Mouse (Mus musculus): ENCODE data around the gene Cyth3.

Cyth3 gene

DNA sequence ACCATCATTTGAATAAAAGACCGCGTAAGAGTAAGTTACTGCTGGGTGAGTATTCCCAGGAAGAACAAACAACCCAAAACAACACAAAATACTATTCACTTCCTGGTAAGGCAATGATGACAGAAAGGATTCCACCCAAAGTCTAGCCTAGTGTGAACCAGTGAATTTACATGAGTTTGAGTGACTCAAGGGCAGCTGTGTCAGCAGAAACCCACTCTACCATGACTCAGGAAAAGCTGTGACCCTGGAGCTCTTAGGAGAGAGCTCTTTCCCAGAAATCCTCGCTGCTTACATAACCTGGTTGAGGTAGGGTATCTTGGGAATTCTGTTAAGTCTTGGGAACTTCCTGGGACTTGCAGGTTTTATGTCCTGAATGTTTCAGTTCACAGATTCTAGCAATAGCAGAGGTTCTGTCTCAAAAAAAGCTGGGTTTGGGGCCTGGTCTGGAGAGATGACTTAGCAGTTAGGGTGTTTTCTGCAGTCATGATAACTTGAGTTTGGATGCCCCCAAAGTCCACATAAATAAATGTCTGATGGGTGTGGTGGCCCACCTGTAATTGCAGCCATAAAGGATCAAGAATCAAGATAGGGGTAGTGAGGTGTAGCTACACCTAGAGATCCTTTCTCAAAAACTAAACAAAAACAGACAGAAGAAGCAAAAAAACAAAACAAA, 5.5 kb upstream of the Cyth3 start:
- DNase-seq = no peak

DNA sequence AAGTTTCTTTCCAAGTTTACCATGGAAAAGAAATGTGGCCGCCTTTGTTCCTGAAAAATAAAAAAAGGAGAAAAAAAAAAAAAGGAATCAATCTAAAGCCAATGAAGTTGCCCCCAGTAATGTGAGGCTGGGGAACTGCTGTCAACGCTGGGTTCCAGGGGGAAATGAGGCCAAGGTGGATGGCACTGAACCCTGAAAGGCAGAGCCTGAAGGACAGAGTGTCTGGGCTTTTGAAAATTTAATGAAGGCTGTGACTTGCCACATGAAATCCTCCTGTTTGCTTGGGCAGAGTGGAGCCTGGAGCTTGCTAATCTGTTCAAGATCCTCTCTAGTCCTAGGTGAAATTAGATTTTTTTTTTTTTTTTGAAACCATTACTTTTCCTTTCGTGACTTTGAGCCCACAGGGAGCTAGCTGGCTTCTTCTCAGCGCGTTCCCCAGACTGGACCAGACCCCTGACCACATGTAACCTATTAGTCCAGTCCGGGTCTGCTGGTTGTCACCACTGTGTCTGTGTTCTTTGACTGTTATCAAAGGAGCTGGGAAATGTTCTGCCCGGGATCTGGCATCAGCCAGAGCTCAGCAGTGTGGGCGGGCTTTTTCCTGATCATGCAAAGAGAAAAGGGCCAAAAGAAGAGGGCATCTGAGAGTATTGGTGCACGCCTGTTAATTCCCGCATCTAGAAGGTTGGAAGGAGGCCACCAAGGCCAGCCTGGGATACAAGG, 4.6 kb upstream of the Cyth3 start:
- DNase-seq = peak; percentile 36

DNA sequence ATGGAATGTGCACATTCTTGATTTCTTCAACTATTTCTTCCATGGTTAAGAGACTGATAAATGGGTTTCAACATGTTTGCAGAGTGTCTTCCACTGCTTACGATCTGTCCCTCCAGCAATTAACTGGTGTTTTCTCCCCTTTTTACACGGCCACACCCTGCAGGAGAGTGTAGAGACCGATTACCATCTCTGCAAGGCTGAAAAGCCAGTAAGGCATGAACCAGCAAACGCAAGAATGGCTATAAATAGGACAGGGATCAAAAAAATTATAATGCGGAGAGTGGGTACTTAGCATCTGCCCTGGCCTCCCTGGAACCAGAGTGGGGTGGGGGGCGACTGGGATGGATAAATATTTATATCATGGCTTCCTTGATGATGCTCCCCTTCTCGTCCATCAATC, 3.7 kb upstream of the Cyth3 start:
- DNase-seq = no peak

DNA sequence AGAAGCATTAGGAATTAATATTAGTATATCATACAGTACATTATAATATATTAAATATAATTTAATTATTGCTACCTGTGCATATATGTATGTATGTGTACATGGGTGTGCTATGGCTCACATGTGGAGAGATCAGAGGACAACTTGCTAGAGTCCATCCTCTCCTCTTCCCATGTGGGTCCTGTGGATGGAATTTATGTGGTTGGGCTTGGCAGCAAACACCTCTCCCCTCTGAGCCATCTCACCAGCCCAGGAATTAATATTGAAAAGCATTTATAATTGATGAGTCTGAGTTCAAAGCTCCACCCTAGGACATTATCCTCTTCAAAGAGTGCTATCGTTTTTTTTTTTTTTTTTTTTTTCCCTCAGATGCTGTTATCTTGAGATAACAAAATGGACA, 2.1 kb upstream of the Cyth3 start:
- no peak for DNase-seq

DNA sequence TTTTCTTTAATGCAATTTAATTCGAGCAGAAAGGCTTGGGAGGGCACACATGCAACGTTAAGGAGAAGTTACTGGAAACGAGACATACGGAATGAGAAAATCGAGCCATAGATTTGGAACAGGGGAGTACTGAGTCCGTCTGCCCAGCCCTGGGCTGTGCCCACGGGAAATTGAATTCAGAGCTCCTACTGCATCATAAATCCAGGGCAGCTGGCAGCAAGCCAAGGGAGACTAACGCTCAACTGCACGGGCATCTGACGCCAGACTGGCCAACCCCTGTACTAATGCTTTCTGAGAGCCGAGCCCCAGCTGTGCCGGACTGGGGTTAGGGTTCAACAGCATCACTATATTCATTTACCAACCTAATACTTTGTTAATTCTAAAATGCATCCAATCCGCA, 1.3 kb upstream of the Cyth3 start:
- peak; percentile 71 for DNase-seq

DNA sequence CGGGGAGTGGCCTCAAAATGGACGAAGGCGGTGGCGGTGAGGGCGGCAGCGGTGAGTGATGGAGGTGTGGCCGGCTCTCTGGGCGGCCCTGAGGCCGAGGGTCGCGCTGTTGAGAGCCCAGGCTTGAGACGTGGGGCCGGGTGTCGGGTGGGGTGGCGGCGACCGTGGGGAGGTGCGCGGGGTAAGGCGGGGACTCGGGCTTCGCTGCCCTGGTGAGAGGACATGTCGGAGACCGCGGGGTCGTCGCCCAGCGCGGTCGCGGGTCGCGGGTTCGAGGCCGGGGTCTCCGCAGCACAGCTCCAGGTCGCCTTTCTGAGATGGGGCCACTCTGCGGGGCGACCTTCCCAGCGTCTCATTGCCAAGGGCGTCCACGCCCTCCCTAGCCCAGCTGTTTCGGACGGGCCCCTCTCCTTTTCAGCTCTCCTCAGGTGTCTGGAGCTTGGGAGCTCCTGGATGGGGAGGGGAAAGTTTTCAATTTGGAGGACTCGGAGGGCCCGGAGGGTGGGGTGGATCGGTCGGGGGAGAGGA, 440 bp downstream of the Cyth3 start:
- DNase-seq = peak; percentile 47

DNA sequence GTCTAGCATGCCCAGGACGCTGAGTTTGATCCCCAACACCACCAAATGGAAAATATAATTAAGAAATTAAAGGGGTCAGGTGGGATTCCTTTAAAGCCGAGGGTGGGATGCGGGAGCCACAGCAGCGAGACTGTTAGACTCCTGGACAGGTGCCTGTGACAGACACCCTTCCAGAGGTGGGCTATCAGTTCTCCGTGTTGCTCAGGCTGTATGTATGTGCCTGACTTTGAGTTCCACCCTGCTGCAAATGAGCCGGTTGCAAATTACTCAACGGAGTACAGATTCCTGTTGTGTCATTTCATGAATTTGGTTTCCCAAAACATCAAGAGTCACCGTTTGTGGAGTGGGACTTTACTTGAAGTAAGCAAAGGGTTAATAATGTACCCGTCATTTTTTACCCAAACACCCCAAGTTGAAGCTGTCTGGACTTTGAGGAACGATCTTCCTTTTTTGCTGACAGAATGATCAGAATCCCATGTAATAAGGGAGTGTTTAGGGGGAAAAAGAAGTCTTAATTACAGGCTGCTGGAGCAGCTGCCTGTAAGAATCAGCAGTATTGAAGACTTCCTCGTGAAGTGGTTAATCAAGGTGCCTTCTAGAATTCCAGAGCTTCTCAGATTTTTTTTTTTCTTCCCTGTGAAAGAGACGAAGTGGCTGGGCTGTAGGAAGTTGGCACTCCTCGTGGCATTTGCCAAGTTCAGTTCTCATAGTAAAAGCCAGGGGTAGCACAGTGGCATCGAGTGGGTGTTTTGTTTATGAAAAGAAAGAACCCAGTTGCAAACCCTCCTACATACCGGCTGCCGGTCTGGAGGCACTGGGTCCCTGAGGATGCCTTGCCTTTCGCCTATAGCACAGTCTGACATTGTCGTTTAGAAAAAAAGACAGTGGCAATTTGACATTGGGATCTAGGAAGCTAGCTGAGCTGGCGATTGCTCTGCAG, 1.4 kb downstream of the Cyth3 start:
- peak; percentile 29 for DNase-seq

DNA sequence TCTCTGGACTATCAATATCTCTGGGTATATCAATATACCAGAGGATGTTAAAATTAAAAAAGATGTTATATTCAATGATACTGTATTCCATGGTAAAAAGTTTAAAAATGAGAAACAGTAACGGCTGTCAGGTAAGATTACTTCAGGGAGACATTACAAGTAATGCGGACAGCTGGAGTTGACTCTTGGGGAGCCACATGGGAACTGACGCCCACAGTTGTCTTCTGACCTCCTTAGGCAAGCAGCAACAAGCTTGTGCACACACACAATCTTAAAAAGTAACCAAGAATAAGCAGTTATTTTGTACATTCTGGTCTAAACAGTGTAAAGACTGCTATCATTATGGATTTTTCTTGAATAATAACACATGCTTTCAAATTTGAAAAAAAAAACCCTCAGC, 2.2 kb downstream of the Cyth3 start:
- no peak for DNase-seq

DNA sequence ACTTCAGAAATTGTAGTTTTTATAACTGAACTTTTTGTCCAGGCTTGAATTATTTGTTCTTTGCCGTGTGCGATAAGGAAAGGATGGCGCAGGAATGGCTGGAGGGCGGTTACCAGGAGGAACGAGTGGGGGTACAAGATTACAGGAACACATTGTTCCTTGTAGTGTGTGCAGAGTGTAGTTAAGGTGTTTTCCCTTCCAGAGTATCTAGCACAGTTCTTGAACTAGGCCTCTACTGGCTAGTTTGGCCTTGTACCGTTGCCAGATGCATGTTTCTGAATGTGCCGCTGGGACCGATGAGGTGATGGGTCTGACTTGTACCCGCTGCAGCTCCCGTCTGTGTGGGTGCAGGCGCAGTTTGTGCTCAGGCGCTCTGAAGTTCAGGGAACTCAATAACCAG, 3.2 kb downstream of the Cyth3 start:
- peak; percentile 32 for DNase-seq

DNA sequence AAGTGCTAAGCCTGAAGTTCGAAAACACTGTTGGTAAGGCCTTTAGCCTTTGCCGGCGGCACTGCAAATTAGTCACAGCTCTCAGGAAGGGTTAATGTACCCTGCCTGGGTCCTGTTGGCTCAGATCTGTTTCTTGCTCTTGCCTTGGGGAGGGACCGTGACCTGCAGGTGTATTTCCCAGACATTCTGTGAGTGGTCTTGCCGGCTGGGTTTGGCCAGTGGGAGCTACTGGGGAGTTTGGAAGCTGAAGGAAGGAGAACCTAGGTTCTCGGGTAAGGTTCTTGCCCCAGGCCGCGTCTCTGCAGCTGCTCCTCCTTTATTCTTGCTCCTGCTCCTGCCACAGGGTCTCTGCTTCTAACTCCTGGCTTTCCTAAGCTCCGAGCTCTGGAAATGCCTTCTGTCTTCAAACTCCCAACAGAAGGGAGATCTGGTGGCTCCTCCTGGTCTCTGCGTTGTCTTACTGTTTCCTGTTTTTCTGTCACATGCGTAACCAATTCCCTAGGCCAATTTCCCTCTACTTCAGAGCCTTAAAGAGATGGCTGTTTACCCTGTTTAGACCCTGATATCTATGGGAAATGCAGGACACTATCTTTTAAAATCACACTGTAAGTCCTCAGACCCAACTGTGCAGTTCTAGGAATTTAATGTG, 3.8 kb downstream of the Cyth3 start:
- peak; percentile 31 for DNase-seq

DNA sequence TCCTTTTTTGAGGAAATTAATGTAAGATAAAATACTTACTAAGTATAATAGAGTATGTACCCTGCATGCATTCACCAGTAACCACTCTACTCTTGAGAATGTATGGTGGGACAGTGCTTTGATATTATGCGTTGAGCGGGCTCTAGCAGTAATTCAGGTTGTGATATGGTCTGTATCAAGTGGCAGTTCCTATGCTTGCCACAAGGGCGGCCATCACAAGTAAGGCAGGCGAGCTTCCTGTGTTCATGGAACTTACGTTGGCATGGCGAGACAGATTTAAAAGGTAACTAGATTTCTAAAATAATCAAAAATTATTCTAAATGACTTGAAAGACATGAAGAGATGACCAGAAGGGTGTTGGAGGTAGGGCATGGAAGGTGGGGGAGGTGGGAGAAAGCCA, 5.3 kb downstream of the Cyth3 start:
- DNase-seq = no peak

DNA sequence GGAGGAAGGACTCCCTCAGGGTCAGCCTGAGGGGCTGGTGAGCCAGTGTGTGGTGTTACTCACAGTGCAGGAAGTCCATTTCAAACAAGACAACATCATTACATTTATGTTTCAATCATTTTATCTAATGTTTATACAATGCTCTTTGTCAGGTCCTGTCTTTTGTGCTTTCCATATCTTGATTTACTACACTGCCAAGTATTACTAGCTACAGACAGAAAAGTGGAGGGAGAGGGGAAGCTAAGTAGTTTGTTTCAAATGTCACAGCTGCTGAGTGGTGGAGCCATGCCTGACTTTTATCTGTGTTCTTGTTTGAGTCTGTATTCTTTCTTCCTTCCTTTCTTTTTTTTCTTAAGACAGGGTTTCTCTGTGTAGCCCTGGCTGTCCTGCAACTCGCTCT, 5.7 kb downstream of the Cyth3 start:
- no peak for DNase-seq

DNA sequence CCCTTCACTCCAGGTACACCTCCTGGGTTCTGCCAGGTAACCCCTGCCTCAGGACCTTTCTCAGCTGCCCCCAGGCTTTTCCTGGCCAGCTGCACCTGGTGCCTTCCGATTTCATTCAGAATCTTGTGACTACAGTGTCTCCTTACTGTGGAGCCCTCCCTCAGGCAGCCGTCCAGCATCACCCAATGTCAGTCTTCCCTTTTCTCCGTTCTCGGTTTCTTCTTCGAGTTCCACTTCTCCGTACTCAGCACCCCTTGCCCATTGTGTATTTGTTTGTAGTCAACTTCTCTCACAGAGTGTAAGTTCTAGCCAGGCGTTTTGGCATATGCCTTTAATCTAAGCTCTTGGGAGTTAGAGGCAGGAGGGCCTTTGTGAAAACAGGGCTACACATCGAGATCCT, 7.4 kb downstream of the Cyth3 start:
- no peak for DNase-seq

DNA sequence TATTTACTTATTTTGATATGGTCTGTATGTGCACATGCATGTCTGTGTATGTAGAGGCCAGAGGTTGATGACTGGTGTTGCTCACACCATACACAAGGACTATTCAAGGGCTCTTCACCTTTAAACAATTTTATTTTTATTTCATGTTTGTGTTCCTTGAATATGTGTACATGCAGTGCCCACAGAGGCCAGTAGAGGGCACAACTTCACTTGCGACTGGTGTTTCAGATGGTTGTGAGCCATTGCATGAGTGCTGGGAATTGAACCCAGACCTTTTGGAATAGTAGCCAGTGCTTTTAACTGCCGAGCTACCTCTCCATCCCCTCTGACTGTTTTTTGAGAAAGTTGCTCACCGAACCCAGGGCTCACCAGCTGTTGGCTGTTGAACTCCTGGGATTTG, 8.0 kb downstream of the Cyth3 start:
- no peak for DNase-seq

DNA sequence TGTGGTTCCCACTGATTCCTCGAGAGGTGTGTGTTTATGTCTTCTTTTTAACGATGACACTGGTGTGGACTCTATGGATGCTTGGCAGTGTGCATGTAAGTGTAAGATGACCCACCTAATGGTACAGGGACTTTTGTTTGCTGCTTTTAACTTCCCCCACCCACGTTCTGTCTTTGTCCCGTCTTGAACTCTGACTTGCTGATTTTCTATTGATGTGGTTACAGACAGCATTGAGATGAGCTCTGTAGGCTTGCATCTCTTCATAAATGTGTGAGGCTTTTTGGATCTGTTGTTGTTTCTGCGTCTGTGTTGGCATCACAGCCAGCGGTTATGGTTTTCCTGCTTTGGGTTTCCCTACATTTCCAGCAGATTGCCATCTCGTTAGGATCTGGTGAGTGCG, 8.5 kb downstream of the Cyth3 start:
- no peak for DNase-seq

DNA sequence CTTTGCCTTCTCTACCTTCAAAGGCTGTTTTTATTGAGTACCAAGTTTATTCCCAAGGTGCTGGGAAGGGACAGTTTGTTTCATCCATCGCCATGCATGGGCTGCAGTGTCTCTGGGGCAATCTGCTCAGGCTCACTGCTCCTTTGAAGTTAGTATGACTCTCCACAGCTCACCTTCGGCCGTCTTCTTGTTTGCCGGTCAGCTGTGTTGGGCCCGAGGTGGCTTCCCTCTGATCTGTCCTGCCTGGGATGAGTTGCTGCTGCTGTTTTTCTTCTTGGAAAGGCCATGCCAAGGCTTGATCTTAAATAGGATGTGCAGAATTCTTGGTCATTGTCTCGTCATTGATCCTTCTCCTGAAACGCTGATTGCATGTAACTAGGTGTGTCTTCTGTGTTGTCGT, 9.3 kb downstream of the Cyth3 start:
- DNase-seq = no peak

DNA sequence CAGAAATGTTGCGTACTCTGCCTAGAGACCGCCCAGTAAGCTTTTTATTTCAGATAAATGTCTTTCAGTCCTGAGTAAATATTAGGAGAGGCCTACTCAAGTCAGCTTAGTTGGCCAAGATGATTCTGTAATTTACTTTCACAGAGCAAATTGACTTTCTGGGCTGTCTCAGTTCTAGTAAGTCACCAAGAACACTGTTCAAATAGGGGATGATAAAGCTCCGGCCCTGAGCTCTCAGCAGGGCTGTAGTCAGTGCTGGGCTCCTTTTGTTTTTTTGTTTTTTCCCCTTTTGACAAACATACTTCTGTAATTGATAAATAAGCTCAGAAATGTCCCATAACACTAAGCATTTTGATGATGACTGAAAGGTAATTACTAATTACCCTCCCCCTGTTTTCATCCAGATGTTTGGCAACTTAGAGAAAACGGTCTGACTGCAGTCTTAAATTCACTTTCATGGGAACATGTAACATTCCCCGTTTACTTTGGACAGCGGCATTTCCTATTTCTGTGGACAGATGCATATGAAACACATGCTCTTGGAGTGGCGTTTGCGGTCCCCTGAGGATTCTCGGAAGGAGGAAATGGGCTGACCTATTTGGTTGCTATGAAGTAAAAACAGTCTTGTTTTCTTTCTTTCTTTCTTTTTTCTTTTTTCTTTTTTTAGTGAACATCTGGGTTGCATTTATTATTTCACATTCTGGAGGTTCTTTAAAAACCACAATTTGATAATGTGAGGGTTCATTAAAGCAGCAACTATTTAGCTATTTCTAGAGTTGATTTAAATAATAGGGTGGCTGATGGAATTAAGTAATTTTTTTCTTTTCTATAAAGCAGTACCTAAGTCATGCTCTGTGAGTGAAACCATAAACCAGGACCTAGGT, 10.7 kb downstream of the Cyth3 start:
- DNase-seq = no peak

DNA sequence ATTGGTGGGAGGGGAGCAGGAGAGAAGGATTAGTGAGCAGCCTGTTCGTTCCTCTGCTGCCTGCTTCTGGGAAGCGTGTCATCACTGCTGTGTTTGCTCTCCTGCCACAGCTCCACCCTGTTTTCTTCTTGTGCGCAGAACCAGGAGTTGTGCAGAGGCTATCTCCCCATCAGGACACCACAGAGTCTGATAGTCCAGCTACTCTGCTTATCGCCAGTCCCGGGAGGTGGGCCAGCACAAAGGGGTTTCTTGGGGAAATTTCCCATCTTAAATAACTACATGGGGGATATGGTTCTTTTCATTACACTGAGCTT, 11.3 kb downstream of the Cyth3 start:
- no peak for DNase-seq

DNA sequence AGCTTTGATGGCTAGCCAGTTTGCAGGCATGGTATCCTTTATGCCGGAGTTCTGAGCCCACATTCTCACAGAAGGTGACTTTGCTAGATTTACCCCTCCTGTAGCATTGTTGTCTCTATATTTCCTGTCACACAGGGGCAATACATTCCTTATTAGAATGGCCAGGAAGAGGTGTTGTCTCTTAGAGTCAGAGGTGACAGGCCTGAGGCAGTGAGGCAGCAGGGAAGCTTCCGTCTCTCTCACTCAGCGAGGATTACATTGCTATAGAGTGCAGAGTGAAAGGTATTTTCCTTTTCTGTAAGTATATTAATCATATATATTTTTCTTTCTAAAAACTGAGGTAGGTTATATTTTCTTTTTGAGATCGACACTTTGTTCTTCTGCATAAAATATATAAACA, 11.6 kb downstream of the Cyth3 start:
- DNase-seq = no peak

DNA sequence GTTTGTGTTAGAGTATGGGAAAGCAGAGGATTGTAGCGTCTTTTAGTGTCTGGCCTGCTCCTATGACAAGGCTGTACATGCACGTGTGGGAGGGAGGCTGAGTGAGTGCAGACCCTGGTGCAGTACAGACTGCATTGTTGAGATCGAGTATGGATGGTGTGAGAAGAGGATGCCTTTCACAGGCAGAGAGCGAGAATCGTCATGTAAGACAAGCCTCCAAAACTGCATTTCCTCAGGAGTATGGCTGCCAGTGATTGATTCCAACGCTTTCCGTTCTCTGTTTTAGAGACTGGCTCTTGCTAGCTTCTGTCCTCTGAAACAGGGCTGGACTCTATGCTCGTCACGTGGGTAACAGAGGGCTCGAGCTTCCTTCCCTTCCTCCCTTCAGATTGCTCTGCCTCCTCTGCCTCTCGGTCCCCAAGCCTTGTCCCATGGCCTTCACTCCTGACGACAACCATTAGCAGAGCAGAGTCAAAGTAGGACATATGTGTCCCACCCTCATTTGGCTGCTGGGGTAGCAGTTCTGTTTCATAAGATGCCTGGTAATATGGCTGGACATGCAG, 12.4 kb downstream of the Cyth3 start:
- no peak for DNase-seq

DNA sequence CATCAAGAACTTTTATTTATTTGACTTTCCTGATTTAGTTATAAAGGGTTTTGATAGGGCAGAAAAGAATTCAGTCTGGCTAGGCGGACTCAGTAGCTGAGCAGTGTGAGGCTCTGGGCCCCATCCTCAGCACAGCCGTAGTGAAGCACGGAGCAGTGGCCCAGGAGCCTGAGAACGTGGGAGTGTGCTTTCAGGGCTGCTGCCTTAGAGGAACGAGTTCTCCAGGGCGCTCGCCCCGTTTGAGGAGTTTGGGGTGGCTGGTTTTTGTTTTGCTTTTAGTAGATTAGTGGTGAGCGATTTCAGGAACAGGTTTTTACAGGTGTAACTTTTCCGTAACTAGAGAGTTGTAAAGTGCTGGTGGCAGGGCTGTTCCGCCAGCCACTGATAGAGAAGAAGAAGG, 13.1 kb downstream of the Cyth3 start:
- no peak for DNase-seq

DNA sequence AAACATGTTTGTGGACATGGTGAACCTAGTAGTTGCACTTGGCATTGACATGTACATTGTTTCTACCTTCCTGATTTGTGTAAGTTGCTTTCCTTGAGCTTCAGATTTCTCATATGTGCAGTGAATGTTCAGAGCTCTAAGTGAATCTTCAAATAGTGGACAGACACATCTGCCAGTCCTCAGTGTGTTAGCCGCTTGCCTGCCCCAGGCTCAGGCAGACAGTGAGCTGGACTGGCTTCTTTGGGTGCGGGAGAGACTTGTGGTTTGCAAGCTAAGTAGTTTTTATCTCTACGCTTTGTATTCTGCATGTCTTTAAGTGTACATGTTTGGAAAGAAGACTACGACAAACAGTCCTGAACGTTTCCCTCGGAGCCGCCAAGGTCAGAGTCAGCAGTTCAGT, 13.9 kb downstream of the Cyth3 start:
- no peak for DNase-seq
